Mouse (Mus musculus) embryonic stem cell, embryonic (primary cell): ENCODE data around the gene Zcchc24.

Experiments used
- CTCF ChIA-PET, 4 experiments: fragments of 300-600 bp in 2 of 4; fragments of 350-600 bp in 2 of 4; sonication (Branson Sonifier 250); formaldehyde crosslinking; loops; one replicate each; lab custom pipeline; 2022; ENCODE audit warnings: inconsistent platforms in 2 of 4; lab: Charles Lee
- POLR2A ChIA-PET, 4 experiments: fragments of 300-600 bp in 2 of 4; fragments of 350-600 bp in 2 of 4; sonication (Branson Sonifier 250); formaldehyde crosslinking; loops; one replicate each; lab custom pipeline; 2022; ENCODE audit warnings: antibody characterized with exemption in 4 of 4, inconsistent platforms in 1 of 4; lab: Charles Lee

Gene Zcchc24

GRCm38 (mm10) chr14:25759551-25759950, 9.3 kb downstream of the Zcchc24 start:
- ChIA-PET POLR2A (interaction anchor here in 1 of 4 experiments (1.6 to 2.0 kb wide), 2 partner anchors 9 to 17 kb away, joined by 4 to 9 read pairs; partner anchors contain the start of gene Zcchc24), CTCF (no interaction called here)

GRCm38 (mm10) chr14:25757917-25758316, 10.9 kb downstream of the Zcchc24 start:
- POLR2A ChIA-PET = interaction anchor here in 3 of 4 experiments (0.6 to 2.1 kb wide), 8 partner anchors 9 to 62 kb away, joined by 3 to 9 read pairs (median 4); partner anchors contain the start of gene Zcchc24 (in 3 of the 3)
- CTCF ChIA-PET = interaction anchor here in 2 of 4 experiments (0.6 to 0.7 kb wide), 2 partner anchors 10 to 42 kb away, joined by 3 to 7 read pairs; no protein-coding TSS in a partner anchor

GRCm38 (mm10) chr14:25756385-25756990, 12.4 kb downstream of the Zcchc24 start:
- CTCF ChIA-PET = interaction anchor here in 1 of 4 experiments (0.6 kb wide), 1 partner anchor 629 kb away, joined by 12 read pairs; no protein-coding TSS in a partner anchor
- POLR2A ChIA-PET = interaction anchor here in 3 of 4 experiments (1.0 to 3.3 kb wide), 7 partner anchors 10 to 48 kb away, joined by 3 to 18 read pairs (median 7); partner anchors contain the start of gene Zcchc24 (in 2 of the 3)

GRCm38 (mm10) chr14:25755541-25755940, 13.3 kb downstream of the Zcchc24 start:
- POLR2A ChIA-PET = interaction anchor here in 3 of 4 experiments (0.6 to 3.3 kb wide), 7 partner anchors 12 to 103 kb away, joined by 3 to 18 read pairs (median 4); partner anchors contain the start of genes Zcchc24 (in 2 of the 3) and Anxa11 (in 1 of the 3)
- CTCF ChIA-PET = interaction anchor here in 2 of 4 experiments (0.7 to 1.9 kb wide), 4 partner anchors 13 to 87 kb away, joined by 3 to 7 read pairs (median 4); partner anchors contain the start of gene Zcchc24 (in 1 of the 2)

GRCm38 (mm10) chr14:25754531-25755484, 14.0 kb downstream of the Zcchc24 start:
- CTCF ChIA-PET = interaction anchor here in 2 of 4 experiments (0.6 to 1.9 kb wide), 5 partner anchors 14 to 109 kb away, joined by 3 to 7 read pairs (median 3); partner anchors contain the start of gene Zcchc24 (in 1 of the 2)
- POLR2A ChIA-PET = interaction anchor here in 3 of 4 experiments (0.7 to 3.3 kb wide), 8 partner anchors 9 to 104 kb away, joined by 3 to 18 read pairs (median 4); partner anchors contain the start of genes Zcchc24 (in 2 of the 3) and Anxa11 (in 1 of the 3)

GRCm38 (mm10) chr14:25753021-25753420, 15.8 kb downstream of the Zcchc24 start:
- POLR2A ChIA-PET = interaction anchor here in 2 of 4 experiments (0.6 to 1.1 kb wide), 3 partner anchors 36 to 93 kb away, joined by 3 read pairs; partner anchors contain the start of gene Ppif (in 1 of the 2)
- CTCF ChIA-PET = interaction anchor here in 1 of 4 experiments (0.5 kb wide), 1 partner anchor 87 kb away, joined by 3 read pairs; no protein-coding TSS in a partner anchor

GRCm38 (mm10) chr14:25751067-25751466, 17.8 kb downstream of the Zcchc24 start:
- POLR2A ChIA-PET = interaction anchor here in 1 of 4 experiments (1.0 to 2.2 kb wide), 4 partner anchors 10 to 36 kb away, joined by 3 to 5 read pairs (median 4); partner anchors contain the start of gene Zcchc24
- CTCF ChIA-PET = no interaction called here

GRCm38 (mm10) chr14:25750448-25751015, 18.3 kb downstream of the Zcchc24 start:
- ChIA-PET CTCF (no interaction called here), POLR2A (interaction anchor here in 1 of 4 experiments (1.0 to 2.2 kb wide), 5 partner anchors 9 to 36 kb away, joined by 3 to 5 read pairs (median 4); partner anchors contain the start of gene Zcchc24)

- POLR2A ChIA-PET = interaction anchor here in 3 of 4 experiments (0.6 to 3.1 kb wide), 16 partner anchors 8 to 265 kb away, joined by 3 to 24 read pairs (median 4); partner anchors contain the start of genes Anxa11 (in 1 of the 3) and Zcchc24 (in 1 of the 3)
- CTCF ChIA-PET = interaction anchor here (0.6 to 1.4 kb wide), 5 partner anchors 11 to 386 kb away, joined by 3 to 10 read pairs (median 3); no protein-coding TSS in a partner anchor
Observed at GRCm38 (mm10) chr14:25749143-25749909, 19.5 kb downstream of the Zcchc24 start.

- CTCF ChIA-PET = interaction anchor here in 3 of 4 experiments (0.7 to 1.7 kb wide), 6 partner anchors 10 to 385 kb away, joined by 3 to 10 read pairs (median 4); no protein-coding TSS in a partner anchor
- POLR2A ChIA-PET = interaction anchor here (0.7 to 3.1 kb wide), 29 partner anchors 9 to 787 kb away, joined by 3 to 24 read pairs (median 4); partner anchors contain the start of genes Zcchc24 (in 2 of the 4), Anxa11 (in 1 of the 4) and Slmap (in 1 of the 4)
Observed at GRCm38 (mm10) chr14:25747996-25748756, 20.7 kb downstream of the Zcchc24 start.

- ChIA-PET POLR2A (interaction anchor here (0.6 to 3.1 kb wide), 27 partner anchors 9 to 788 kb away, joined by 3 to 24 read pairs (median 4); partner anchors contain the start of genes Anxa11 (in 2 of the 4), Zcchc24 (in 2 of the 4) and Slmap (in 1 of the 4)), CTCF (interaction anchor here in 3 of 4 experiments (0.5 to 1.7 kb wide), 8 partner anchors 21 to 180 kb away, joined by 3 to 10 read pairs (median 4); no protein-coding TSS in a partner anchor)
Observed at GRCm38 (mm10) chr14:25746971-25747945, 21.6 kb downstream of the Zcchc24 start.

GRCm38 (mm10) chr14:25746371-25746770, 22.5 kb downstream of the Zcchc24 start:
- CTCF ChIA-PET = interaction anchor here in 2 of 4 experiments (0.8 to 1.7 kb wide), 4 partner anchors 20 to 179 kb away, joined by 3 to 5 read pairs (median 4); no protein-coding TSS in a partner anchor
- POLR2A ChIA-PET = interaction anchor here in 3 of 4 experiments (0.9 to 3.1 kb wide), 18 partner anchors 8 to 789 kb away, joined by 3 to 24 read pairs (median 4); partner anchors contain the start of genes Anxa11 (in 2 of the 3), Zcchc24 (in 2 of the 3) and Slmap (in 1 of the 3)

- CTCF ChIA-PET = interaction anchor here in 2 of 4 experiments (0.6 to 1.5 kb wide), 2 partner anchors 19 to 80 kb away, joined by 4 to 5 read pairs; no protein-coding TSS in a partner anchor
- POLR2A ChIA-PET = interaction anchor here in 2 of 4 experiments (1.0 to 2.1 kb wide), 4 partner anchors 23 to 597 kb away, joined by 3 to 7 read pairs (median 4); partner anchors contain the start of gene Zcchc24 (in 1 of the 2)
Observed at GRCm38 (mm10) chr14:25745365-25746184, 23.3 kb downstream of the Zcchc24 start.
